Mouse (Mus musculus): Measurements from ENCODE around the gene Blvrb.

GRCm38 (mm10) chr7:27480927-27481626 lies 33.3 kb downstream of the Blvrb start:
- TF ChIP-seq POLR2A (IDR thresholded peaks at IDR 0.05; ENCODE audit: extremely low read depth, insufficient read depth, low read length) (no peak), CTCF (IDR thresholded peaks at IDR 0.05; ENCODE audit: extremely low read depth, insufficient read depth, low read length) (no peak)
